Mouse (Mus musculus) kidney, adult 18-20 months (tissue): ENCODE measurements around the gene Psmc3ip.

ENCODE experiments used
- DNase-seq: peaks from one replicate; pipeline ENCODE4 v3.0.0; 2021

Gene Psmc3ip

DNA sequence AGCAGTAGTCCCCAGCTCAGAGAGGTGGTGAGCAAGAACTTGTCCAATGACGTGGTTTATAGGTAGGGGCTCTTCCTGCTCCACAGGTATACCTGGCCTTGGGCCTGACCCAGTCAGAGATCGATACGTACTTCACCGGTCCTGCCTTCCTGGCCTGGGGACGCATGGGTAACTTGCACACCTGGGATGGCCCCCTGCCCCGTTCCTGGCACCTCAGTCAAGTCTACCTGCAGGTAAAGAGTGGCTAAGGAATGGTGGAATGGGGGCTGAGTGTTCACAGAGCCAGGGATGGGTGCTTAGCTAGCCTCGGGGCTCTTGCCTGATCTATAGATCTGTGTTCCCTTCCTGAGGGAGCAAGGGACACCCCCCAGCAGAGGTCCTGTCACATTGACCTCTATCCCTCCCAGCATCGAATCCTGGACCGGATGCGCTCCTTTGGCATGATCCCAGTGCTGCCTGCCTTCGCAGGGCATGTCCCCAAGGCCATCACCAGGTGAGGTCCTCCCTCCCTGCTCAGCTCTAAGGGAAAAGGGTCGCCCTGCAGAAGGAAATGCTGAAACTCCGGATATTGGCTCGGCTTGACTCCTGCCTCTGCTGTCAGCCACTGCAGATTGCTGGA lies 23.3 kb downstream of the Psmc3ip start:
- no peak for DNase-seq

GRCm38 (mm10) chr11:101070987-101071386 lies 24.2 kb downstream of the Psmc3ip start:
- DNase-seq: no peak

DNA sequence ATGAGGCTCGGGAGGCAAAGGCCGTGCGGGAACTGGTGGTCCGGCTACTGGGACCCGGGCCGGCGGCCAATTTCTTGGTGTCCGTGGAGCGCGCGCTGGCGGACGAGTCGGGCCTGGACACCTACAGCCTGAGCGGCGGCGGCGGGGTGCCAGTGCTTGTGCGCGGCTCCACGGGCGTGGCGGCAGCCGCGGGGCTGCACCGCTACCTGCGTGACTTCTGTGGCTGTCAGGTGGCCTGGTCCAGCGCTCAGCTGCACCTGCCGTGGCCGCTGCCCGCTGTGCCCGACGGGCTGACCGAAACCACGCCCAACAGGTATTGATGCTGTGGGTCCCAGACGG lies 25.1 kb downstream of the Psmc3ip start:
- DNase-seq: no peak

DNA sequence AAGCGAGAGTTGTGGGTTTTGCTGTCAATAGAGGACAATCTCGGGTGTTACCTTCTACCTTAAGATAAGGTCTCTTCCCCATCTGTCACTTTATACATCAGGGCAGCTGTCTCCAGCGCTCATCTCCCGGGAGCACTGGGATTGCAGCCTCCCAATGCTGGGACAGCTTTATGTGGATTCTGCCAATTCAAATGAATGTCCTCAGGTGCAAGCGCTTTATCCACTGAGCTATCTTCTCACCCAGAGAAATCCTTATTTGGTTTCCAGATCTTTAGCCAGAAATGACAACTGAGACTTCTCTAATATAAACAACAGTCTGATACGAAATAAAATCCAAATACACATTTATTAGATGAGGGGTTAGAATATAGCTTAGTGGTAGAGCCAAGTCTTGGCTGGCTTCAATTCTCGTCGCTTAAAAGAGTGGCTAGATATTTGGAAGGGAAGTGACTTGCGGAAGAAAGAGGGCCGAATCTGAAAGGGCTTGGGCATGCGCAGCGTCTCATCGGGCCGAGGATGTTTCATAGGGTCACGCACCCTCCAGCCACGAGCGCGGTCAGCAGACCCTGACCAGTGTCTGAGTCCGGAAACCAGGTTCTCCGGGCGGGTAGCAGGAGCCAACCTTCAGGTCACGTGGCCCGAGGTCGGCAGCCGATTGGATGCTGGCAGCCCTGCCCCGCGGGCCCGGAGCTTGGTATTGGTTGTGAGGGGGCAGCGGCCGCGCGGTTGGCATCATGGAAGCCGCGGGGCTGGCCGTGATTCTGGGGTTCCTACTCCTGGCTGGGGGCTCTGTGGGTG lies 25.6 kb downstream of the Psmc3ip start, which contains the start of gene Naglu:
Gene Naglu, plus strand, starts transcription at position 622 of the 798 bp plus-strand sequence.
- peak; percentile 97 for DNase-seq

- peak; percentile 92 for DNase-seq
Observed at GRCm38 (mm10) chr11:101066549-101067412, 28.5 kb downstream of the Psmc3ip start.

- DNase-seq: no peak
Observed at GRCm38 (mm10) chr11:101065002-101065401, 30.2 kb downstream of the Psmc3ip start.

DNA sequence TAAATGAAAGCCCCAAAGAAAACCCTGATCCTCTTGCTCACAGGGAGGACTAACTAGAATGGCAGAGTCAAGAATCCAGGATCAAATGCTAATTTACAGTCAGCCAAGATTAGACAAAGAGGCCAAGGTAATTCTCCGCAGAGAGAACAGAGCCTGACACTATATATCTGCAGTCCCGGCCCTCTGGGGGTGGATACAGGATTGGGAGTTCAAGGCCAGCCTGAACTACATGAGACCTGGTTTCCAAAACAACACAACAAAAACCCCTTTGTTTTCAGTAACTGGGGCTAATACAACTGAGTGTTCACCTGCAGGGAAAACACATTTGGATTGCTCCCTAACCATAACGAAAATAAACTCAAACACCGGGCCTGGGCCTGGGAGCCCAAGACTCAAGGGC lies 30.8 kb downstream of the Psmc3ip start:
- DNase-seq: no peak

GRCm38 (mm10) chr11:101063676-101064327 lies 31.4 kb downstream of the Psmc3ip start:
- DNase-seq: no peak

DNA sequence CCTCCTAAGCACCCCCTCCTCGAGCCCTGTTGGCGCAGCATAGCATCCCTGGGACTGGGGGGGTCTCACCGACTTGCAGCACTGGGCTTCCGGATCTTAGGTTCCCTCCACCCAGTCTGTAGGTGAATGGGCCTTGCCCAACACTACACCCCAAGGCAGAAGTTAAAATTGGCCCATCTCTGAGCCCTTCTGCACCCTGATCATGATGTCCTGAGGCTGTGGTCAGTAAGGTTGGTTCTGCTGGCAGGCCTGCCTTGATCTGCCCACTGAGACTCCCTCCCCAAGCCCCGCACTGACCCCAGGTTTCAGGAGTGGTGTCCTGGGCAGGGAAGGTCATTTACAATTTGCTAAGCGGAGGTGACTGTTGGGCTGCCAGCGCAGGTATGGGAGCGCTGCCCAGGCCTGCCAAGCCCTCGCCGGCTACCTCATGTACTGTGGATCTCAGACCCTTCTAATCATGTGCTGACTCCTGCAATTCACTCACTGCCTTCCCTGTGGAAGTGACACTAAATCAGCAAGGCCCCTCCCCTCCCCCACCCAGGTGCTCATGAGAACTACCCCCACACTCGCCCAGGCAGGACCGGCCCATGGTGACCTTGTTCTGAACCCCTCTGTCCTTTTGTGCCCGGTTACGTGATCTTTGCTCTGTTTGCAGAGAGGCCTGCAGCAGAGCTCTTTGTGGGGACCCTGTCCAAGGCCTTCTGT lies 32.1 kb downstream of the Psmc3ip start:
- no peak for DNase-seq

- no peak for DNase-seq
Observed at GRCm38 (mm10) chr11:101062165-101062884, 32.9 kb downstream of the Psmc3ip start.

GRCm38 (mm10) chr11:101061049-101061448 lies 34.2 kb downstream of the Psmc3ip start:
- DNase-seq: no peak

GRCm38 (mm10) chr11:101060126-101060525 lies 35.1 kb downstream of the Psmc3ip start:
- peak; percentile 61 for DNase-seq

- no peak for DNase-seq
Observed at GRCm38 (mm10) chr11:101059473-101059872, 35.8 kb downstream of the Psmc3ip start.

- no peak for DNase-seq
Observed at GRCm38 (mm10) chr11:101058726-101059125, 36.5 kb downstream of the Psmc3ip start.

GRCm38 (mm10) chr11:101057860-101058259 lies 37.4 kb downstream of the Psmc3ip start:
- peak; percentile 85 for DNase-seq

GRCm38 (mm10) chr11:101056885-101057284 lies 38.4 kb downstream of the Psmc3ip start:
- no peak for DNase-seq

GRCm38 (mm10) chr11:101055418-101055817 lies 39.8 kb downstream of the Psmc3ip start:
- no peak for DNase-seq

GRCm38 (mm10) chr11:101053974-101054373 lies 41.3 kb downstream of the Psmc3ip start:
- no peak for DNase-seq

DNA sequence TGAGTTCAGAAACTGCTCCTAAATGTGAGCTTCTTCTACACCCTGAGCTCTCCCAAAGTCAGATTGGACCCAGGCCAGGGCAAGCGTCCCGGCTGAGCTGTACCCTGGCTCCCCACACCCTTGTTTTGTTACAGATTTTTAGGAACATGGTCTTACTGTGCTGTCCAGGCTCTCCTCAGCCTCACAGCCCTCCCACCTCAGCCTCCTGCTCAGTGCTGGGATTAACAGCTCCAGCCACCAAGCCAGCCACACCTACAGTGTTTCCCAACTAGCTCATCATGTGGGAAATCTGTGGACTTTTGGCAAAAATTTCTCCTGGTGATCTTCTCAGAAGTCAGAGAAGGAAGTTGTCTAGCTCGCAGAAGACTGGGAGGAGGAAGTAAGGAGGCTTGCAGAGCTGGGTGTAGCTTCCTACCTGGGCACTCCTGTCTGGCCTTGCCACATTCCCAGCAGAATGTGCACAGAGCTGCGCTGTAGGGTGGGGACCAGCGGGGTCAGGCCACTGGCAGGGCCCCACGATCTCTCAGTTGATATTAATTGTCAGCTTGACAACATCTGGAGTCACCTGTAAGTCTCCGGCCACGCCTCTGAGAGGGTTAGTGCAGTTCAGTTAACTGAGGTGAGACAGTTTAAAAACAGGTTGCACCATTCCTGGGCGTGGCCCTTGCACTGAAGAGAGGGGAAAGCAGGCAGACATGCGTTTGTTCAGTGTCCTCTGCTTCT lies 42.3 kb downstream of the Psmc3ip start:
- DNase-seq: no peak

DNA sequence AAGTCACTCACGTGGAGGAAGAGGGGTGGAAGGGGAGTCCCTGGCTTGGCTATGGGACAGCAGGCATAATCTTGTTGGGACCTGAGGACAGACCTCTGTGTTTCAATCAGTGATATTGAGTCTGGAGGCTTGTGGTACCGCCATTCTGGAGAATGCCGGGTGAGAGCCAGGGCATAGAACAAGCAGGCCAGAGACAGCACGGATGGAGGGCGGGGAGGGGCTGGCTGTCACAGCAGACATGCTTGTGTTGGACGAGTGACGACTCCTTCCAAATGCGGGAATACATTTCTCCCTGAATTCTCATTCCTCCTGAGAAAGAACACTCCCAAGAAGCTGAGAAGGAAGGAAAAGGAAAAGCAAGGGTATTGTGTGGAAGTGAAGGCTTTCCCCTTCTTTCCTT lies 43.6 kb downstream of the Psmc3ip start:
- no peak for DNase-seq

DNA sequence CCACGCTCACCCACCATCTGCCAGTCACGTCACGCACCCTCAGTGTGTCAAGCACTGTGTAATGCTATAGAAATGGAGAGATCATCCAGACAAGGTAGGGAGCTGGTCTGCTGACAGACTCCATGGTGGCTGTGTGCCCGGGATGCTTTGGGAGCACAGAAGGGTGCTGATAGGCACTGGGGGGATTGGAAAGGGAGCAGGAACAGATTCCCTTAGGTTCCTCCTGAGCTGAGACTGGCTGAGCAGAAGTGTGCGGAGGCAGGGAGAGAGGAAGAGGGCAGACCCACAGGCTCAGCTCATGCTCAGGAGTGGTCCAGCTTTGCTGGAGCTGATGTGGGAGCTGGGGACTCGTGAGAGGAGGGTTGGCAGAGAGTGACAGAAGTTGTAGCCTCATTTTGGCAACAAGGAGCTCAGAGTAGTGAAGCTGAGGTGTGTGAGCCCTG lies 44.2 kb downstream of the Psmc3ip start:
- no peak for DNase-seq
